8 mouse cellular contexts compared by ENCODE assay signal in genomic region chr16:91618511-91619501, GRCm38 (mm10). TPM values are rescaled to one million over a fixed set of nuclear protein-coding genes. Genes with fewer than 3 reads are reported as not detected.
DNase-seq lines count a peak whose midpoint lies in the region; ATAC-seq lines count a peak whose summit lies in the region.

Dnajc28 (minus strand) TSS chr16:91619026.

- peak; percentile 74 for DNase-seq in NIH3T3 (ENCODE audit: low read depth)
- peak; percentile 90 to 92 for DNase-seq in cerebellum, postnatal 10 days
- peak; percentile 47 to 74 for DNase-seq in frontal cortex, postnatal 10 days (ENCODE audit: low spot score in 2 of 2)
- DNase-seq in layer of hippocampus, postnatal 25 days (ENCODE audit: extremely low spot score in 1 of 2, low spot score in 1 of 2), result peak; percentile 60 to 67
- peak; percentile 82 for DNase-seq in lung, postnatal 14 days
- peak; percentile 72 for DNase-seq in retina, adult 2 months (ENCODE audit: low read depth, low spot score)
- peak; percentile 83 for DNase-seq in thymus, postnatal 25 days

- no peaks in the 10 kb centered on the region for H3K9me3 ChIP-seq in hindbrain, embryonic 12.5 days (replicated peaks)

- peak; percentile 95 for ATAC-seq in hindbrain, embryonic 12.5 days (ENCODE audit: low FRiP score)

- peaks cover 34% of the 10 kb centered on the region for H3K36me3 ChIP-seq in hindbrain, embryonic 12.5 days

- H3K27me3 ChIP-seq in hindbrain, embryonic 12.5 days, result no peaks in the 10 kb centered on the region

- peak within 1 kb of the TSS; percentile 58 for H3K4me3 ChIP-seq in hindbrain, embryonic 12.5 days

- H3K9ac ChIP-seq in hindbrain, embryonic 12.5 days, result peak within 1 kb of the TSS; percentile 71

- WGBS in hindbrain, embryonic 12.5 days, result 10% methylated on average over 39 of the region's 39 CpGs

- H3K4me2 ChIP-seq in hindbrain, embryonic 12.5 days (replicated peaks), result peak within 1 kb of the TSS; percentile 73

- H3K27ac ChIP-seq in hindbrain, embryonic 12.5 days, result no peak within 1 kb of the TSS

- no peaks in the 10 kb centered on the region for H3K4me1 ChIP-seq in hindbrain, embryonic 12.5 days

RNA-seq across cellular contexts. Expression of gene Dnajc28, which starts in this region (rescaled TPM):
- 4.9 and 6.2 TPM in 2 replicates for polyA plus RNA-seq in hindbrain, embryonic 12.5 days (2016; fragmentation: Nextera tagmentation; extraction: Ambion mirVana)
- 10 to 100 TPM in 1 of 2 experiments, 1 to 10 TPM in 1; 8.2 to 10.3 TPM for total RNA-seq in layer of hippocampus, postnatal 25 days (2021)
